Mouse (Mus musculus): ENCODE results near the gene Ifrd1.

DNA sequence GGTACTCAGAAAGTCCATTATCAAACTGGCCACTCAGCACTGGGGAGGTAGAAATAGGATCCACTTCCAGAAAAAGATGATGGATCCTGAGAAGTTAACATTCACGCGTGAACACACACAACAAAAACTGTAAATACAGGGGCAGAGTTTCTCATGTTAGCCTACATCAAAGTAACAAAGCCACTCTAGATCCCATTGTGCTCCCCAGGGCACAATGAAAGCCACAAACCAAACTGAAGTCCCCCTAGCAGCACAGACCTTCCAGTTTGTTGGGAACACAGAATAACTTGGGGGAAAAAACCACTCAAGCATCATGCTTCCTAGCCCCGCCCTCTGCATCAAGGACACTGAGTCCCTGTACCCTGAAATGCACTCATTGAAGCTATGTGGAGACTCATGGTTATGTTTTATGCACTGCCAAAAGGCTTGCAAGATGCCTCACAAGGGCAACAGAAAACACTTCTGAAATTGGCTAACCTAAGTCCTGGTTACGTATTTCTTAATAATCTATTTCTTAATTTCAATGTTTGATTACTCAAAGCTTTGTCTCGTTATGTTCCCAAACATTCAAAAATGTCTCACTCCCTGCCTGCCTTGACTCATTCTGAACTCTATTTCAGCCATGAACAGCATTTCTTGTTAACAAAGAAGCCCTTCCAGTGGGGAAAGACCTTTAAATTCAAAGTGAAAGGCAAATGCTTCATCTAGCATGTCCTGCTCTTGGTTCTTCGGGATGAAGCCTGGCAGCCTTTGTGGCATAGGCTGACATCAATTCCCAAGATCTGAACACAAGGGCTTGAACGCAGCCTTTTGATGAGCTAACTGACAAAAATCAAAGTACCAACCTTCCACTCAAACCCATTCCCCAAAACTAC is 45.9 kb downstream of the Ifrd1 start:
- TF ChIP-seq POLR2A (IDR thresholded peaks at IDR 0.05; ENCODE audit: borderline replicate concordance, extremely low read depth, low read depth, low read length) (no peak), CTCF (IDR thresholded peaks at IDR 0.05; ENCODE audit: insufficient read depth, low read length) (no peak)
